Comparison of ENCODE assay signal across 8 mouse cellular contexts in the genomic region with DNA sequence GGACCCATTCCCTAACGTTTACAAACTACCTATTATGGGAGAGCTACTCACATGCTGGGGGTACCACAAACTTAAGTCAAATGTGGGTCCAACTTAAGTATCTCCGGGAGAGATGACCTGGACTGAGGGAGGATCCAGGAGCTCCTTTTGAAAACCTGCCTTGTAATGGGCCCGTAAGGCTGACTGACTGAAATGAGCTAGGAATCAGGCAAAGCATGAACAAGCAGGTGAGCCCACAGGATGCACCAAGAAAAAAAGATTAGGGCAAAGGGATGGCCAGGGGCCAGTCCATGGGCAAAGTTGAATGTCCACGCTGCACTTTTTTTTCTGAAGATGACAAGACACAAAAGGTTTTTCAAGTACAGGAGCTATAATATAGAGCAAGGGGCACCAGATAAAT. TPM values are rescaled to one million over a fixed set of nuclear protein-coding genes. Genes with fewer than 3 reads are reported as not detected.
A peak's percentile ranks its signal among the peaks of the same experiment; 100 is the strongest.
DNase-seq lines count a peak whose midpoint lies in the region; ATAC-seq and TF ChIP-seq lines count a peak whose summit lies in the region.

No protein-coding gene starts in this region.

- no peaks in the 10 kb centered on the region for H3K9me3 ChIP-seq in intestine, embryonic 16.5 days (ENCODE audit: control insufficient read depth, low read length)

- TF ChIP-seq POLR2A in spleen, adult 2 months (IDR thresholded peaks at IDR 0.05; ENCODE audit: low read depth, low read length): no peak

- 0 out of 2 replicates have a peak, but pooled peaks have one; percentile 20 for ATAC-seq in erythroid progenitor cell, adult 5-6 weeks (replicated peaks; ENCODE audit: low FRiP score, poor library complexity, severe bottlenecking)
- ATAC-seq in intestine, embryonic 16.5 days: no peak
- ATAC-seq in granulocyte monocyte progenitor cell, adult 5-6 weeks (replicated peaks; ENCODE audit: poor library complexity, severe bottlenecking): no peak

- DNase-seq in spleen, adult 2 months (ENCODE audit: low read depth in 1 of 2, low spot score in 2 of 2): no peak
- no peak for DNase-seq in spleen, adult 18-20 months
- peak; percentile 3 for DNase-seq in lung, postnatal 36 days
- no peak for DNase-seq in gastrocnemius, postnatal 36 days
- no peak for DNase-seq in spleen, postnatal 4 days (ENCODE audit: low spot score in 2 of 2)

- peak overlapping the region; percentile 77 for H3K4me2 ChIP-seq in intestine, embryonic 16.5 days (ENCODE audit: low read depth, low read length)

- peak overlapping the region; percentile 34; the same call in 1 of the 2 replicates for H3K4me3 ChIP-seq in spleen, adult 2 months (ENCODE audit: extremely low read depth, insufficient read depth, insufficient read length)
- H3K4me3 ChIP-seq in intestine, embryonic 16.5 days (ENCODE audit: low read length): peak overlapping the region; percentile 89

- intact Hi-C loops in gastrocnemius, postnatal 36 days (cut with DNase I): no loop called here

- H3K27me3 ChIP-seq in spleen, adult 2 months (ENCODE audit: control insufficient read depth, insufficient read depth, low read length): 0 out of 2 replicates have a peak, but pooled peaks cover 2% of the 10 kb centered on the region
- H3K27me3 ChIP-seq in intestine, embryonic 16.5 days (replicated peaks; ENCODE audit: control insufficient read depth, insufficient read depth, low read length): no peaks in the 10 kb centered on the region

- 0 out of 2 replicates have a peak, but pooled peaks cover 2% of the 10 kb centered on the region for H3K36me3 ChIP-seq in spleen, adult 2 months (ENCODE audit: control insufficient read depth, insufficient read depth, low read length)
- H3K36me3 ChIP-seq in intestine, embryonic 16.5 days (ENCODE audit: control insufficient read depth, insufficient read depth, low read length): no peaks in the 10 kb centered on the region

- no peak overlapping the region for H3K27ac ChIP-seq in spleen, adult 2 months (ENCODE audit: insufficient read depth, low read length)
- peak overlapping the region; percentile 93 for H3K27ac ChIP-seq in intestine, embryonic 16.5 days (ENCODE audit: low read length)

- no peak for TF ChIP-seq CTCF in spleen, adult 2 months (IDR thresholded peaks at IDR 0.05; ENCODE audit: extremely low read depth, insufficient read depth, insufficient read length, insufficient replicate concordance)

- H3K4me1 ChIP-seq in spleen, adult 2 months (ENCODE audit: control insufficient read depth, insufficient read depth, insufficient read length): no peaks in the 10 kb centered on the region
- peaks cover 26% of the 10 kb centered on the region for H3K4me1 ChIP-seq in intestine, embryonic 16.5 days (ENCODE audit: control insufficient read depth, insufficient read depth, low read length)

- WGBS in spleen, adult 2 months: 15% methylated on average over 4 of the region's 4 CpGs
- WGBS in intestine, embryonic 16.5 days: 10% methylated on average over 4 of the region's 4 CpGs

- H3K9ac ChIP-seq in intestine, embryonic 16.5 days (ENCODE audit: low read depth, low read length): peak overlapping the region; percentile 92

RNA-seq across cellular contexts. Expression of gene Ctps, which starts 1.1 kb away (rescaled TPM):
- 4.2 and 4.3 TPM in 2 replicates for polyA plus RNA-seq in spleen, adult 2 months (2012; rRNA removed)
- total RNA-seq in erythroid progenitor cell, adult 5-6 weeks (2015; ENCODE audit: low replicate concordance): 18.9 and 22.7 TPM in 2 replicates
- 19.4 and 30.8 TPM in 2 replicates for total RNA-seq in erythroid progenitor cell, adult 5-6 weeks (2017; ENCODE audit: low replicate concordance)
- polyA plus RNA-seq in intestine, embryonic 16.5 days (2015; fragmentation: Nextera tagmentation; extraction: Ambion mirVana): 52.5 and 63.0 TPM in 2 replicates
- total RNA-seq in gastrocnemius, postnatal 36 days (2021): 10 to 100 TPM; 12.5 to 12.9 TPM
- total RNA-seq in granulocyte monocyte progenitor cell, adult 5-6 weeks (2014; fragmentation: Nextera tagmentation): 50.4 and 59.5 TPM in 2 replicates
- total RNA-seq in granulocyte monocyte progenitor cell, adult 5-6 weeks (2017): 60.1 and 63.1 TPM in 2 replicates

RNA-seq across cellular contexts. Expression of gene Gm8439, which starts 19.5 kb away (rescaled TPM):
- polyA plus RNA-seq in spleen, adult 2 months (2012; rRNA removed): not detected in 2 replicates
- total RNA-seq in erythroid progenitor cell, adult 5-6 weeks (2015; ENCODE audit: low replicate concordance): not detected in 2 replicates
- total RNA-seq in erythroid progenitor cell, adult 5-6 weeks (2017; ENCODE audit: low replicate concordance): not detected in 2 replicates
- polyA plus RNA-seq in intestine, embryonic 16.5 days (2015; fragmentation: Nextera tagmentation; extraction: Ambion mirVana): not detected in 2 replicates
- total RNA-seq in gastrocnemius, postnatal 36 days (2021): not detected
- not detected in 2 replicates for total RNA-seq in granulocyte monocyte progenitor cell, adult 5-6 weeks (2014; fragmentation: Nextera tagmentation)
- total RNA-seq in granulocyte monocyte progenitor cell, adult 5-6 weeks (2017): not detected in 2 replicates

RNA-seq across cellular contexts. Expression of gene Slfnl1, which starts 37.0 kb away (rescaled TPM):
- 0.07 TPM in 1 of 2 replicates, not detected in the other for polyA plus RNA-seq in spleen, adult 2 months (2012; rRNA removed)
- not detected in 2 replicates for total RNA-seq in erythroid progenitor cell, adult 5-6 weeks (2015; ENCODE audit: low replicate concordance)
- not detected in 2 replicates for total RNA-seq in erythroid progenitor cell, adult 5-6 weeks (2017; ENCODE audit: low replicate concordance)
- polyA plus RNA-seq in intestine, embryonic 16.5 days (2015; fragmentation: Nextera tagmentation; extraction: Ambion mirVana): not detected in 2 replicates
- under 1 TPM in 1 of 2 experiments, not detected in 1; 0.15 TPM for total RNA-seq in gastrocnemius, postnatal 36 days (2021)
- total RNA-seq in granulocyte monocyte progenitor cell, adult 5-6 weeks (2014; fragmentation: Nextera tagmentation): not detected in 2 replicates
- total RNA-seq in granulocyte monocyte progenitor cell, adult 5-6 weeks (2017): not detected in 2 replicates
